Mouse (Mus musculus) layer of hippocampus, adult 2 months (tissue): ENCODE results near the gene Rps11. TPM values are rescaled to one million over a fixed set of nuclear protein-coding genes. Genes with fewer than 3 reads are reported as not detected.
A peak's percentile ranks its signal among the peaks of the same experiment; 100 is the strongest.
"Not testable (repeated sequence)": the region's sequence is repeated elsewhere in the genome, so short reads cannot be mapped to it uniquely, and the experiment has no call there.

Experiments
- DNase-seq, 2 experiments: peaks; one replicate each; pipeline ENCODE4 v3.0.0; 2022; ENCODE audit warnings: low spot score in 2 of 2
- H3K27ac ChIP-seq: fragments of 200-600 bp; 2 replicates; pipeline ENCODE4 v1.8.1; 2022
- H3K4me3 ChIP-seq: fragments of 200-600 bp; 2 replicates; pipeline ENCODE4 v1.8.1; 2022; ENCODE audit warnings: mild to moderate bottlenecking
- CTCF ChIP-seq: fragments of 200-600 bp; conservative IDR thresholded peaks from 2 replicates; pipeline ENCODE4 v1.8.1; 2022; ENCODE audit warnings: antibody characterized with exemption, mild to moderate bottlenecking, moderate library complexity
- long read RNA-seq, 2 experiments: library from polyadenylated mRNA; stranded (forward); transcript quantifications; one replicate each; pipeline ENCODE4 v2.0.0; 2021; ENCODE audit warnings: borderline mapping rate in 2 of 2
- total RNA-seq, 2 experiments: library from RNA; stranded (reverse); gene quantifications; 2 replicates each; pipeline ENCODE4 v1.2.3; 2021

Rps11 gene
- 100 to 1,000 TPM; 436 to 442 TPM for total RNA-seq
- long read RNA-seq, experiment 1, transcript Rps11-201 (5 exons, 661 nt): major isoform, 120 of 127 reads
- long read RNA-seq, experiment 1, partial matches to known transcripts: 6 of 127 reads
- long read RNA-seq, experiment 1, other reads (novel, unspliced or antisense): 0 of 127 reads
- long read RNA-seq, experiment 2, transcript Rps11-201 (5 exons, 661 nt): major isoform, 165 of 177 reads
- long read RNA-seq, experiment 2, partial matches to known transcripts: 6 of 177 reads
- long read RNA-seq, experiment 2, other reads (novel, unspliced or antisense): 6 of 177 reads

GRCm38 (mm10) chr7:45124224-45125143 lies at the start of gene Rps11:
Gene Rps11 (minus strand): TSS chr7:45124439.
- peak within 1 kb of the TSS; percentile 93 for H3K4me3 ChIP-seq
- peak; percentile 99 to 100 for DNase-seq
- peak; percentile 68; the same call in 1 of the 2 replicates for TF ChIP-seq CTCF
- H3K27ac ChIP-seq: peak within 1 kb of the TSS; percentile 93

DNA sequence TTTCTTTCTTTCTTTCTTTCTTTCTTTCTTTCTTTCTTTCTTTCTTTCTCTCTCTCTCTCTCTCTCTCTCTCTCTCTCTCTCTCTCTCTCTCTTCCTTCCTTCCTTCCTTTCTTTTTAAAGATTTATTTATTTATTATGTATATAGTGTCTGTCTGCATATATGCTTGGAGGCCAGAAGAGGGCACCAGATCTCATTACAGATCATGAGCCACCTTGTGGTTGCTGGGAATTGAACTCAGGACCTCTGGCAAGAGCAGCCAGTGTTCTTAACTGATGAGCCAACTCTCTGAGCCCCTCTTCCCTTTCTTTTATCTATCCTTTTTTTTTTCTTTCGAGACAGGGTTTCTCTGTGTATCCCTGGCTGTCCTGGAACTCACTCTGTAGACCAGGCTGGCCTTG lies 49.5 kb upstream of the Rps11 start:
- H3K27ac ChIP-seq, DNase-seq, H3K4me3 ChIP-seq: not testable (repeated sequence)
- peak; percentile 68 for TF ChIP-seq CTCF

GRCm38 (mm10) chr7:45172974-45173373 lies 48.7 kb upstream of the Rps11 start:
- peak; percentile 81 for TF ChIP-seq CTCF
- Histone ChIP-seq H3K4me3 (no peak overlapping the region), H3K27ac (no peak overlapping the region)
- no peak for DNase-seq

GRCm38 (mm10) chr7:45169495-45169894 lies 45.3 kb upstream of the Rps11 start:
- TF ChIP-seq CTCF: no peak
- Histone ChIP-seq H3K27ac (peak overlapping the region; percentile 94), H3K4me3 (peak overlapping the region; percentile 26; the same call in 1 of the 2 replicates)
- peak; percentile 77 to 80 for DNase-seq

GRCm38 (mm10) chr7:45168656-45169055 lies 44.4 kb upstream of the Rps11 start:
- no peak for DNase-seq
- TF ChIP-seq CTCF: no peak
- peak overlapping the region; percentile 94 for H3K27ac ChIP-seq
- H3K4me3 ChIP-seq: peak overlapping the region; percentile 62

GRCm38 (mm10) chr7:45167761-45168445 lies 43.7 kb upstream of the Rps11 start:
- Histone ChIP-seq H3K27ac (peak overlapping the region; percentile 94), H3K4me3 (peak overlapping the region; percentile 62)
- peak; percentile 62 to 74 for DNase-seq
- no peak for TF ChIP-seq CTCF

DNA sequence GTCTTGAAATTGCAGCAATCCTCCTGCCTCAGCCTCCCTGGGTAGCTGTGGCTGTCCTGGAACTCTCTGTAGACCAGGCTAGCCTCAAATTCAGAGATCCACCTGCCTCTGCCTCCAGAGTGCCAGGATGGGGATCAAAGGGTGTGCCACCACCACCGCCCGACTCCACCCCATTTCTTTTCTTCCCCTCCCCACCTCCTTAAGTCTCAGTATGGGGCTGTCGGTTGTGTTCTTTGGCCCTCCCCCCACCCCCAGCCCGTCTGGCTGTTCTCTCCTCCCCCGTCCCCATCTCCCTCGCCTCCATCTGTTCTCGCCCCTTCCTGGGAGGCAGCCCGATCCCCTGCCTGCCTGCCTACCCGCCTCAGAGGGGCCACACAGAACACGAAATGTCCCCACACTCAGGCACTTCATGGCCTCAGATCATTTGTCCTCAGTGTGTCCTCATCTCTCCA lies 42.7 kb upstream of the Rps11 start:
- DNase-seq: peak; percentile 72 to 75
- TF ChIP-seq CTCF: no peak
- H3K27ac ChIP-seq: peak overlapping the region; percentile 94
- peak overlapping the region; percentile 62 for H3K4me3 ChIP-seq

DNA sequence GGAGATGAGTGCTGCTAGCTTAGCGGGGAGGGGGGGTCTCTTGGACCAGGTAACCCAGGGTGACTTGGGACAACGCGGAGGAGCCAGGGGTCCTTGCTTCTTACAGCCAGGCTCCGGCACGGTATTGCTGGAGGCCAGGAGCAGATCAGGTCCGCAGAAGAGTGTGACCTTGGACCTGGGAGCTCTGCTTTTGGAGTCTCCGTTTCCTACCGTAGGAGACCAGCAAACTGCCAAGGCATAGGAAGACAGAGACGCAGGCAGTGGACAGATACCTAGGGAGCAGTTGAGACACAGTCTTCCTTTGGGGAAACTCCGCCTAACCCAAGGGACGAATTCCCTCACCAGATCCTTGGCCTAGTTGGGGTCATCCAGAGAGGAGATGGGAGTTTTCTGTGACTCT lies 41.5 kb upstream of the Rps11 start:
- Histone ChIP-seq H3K4me3 (peak overlapping the region; percentile 62), H3K27ac (peak overlapping the region; percentile 94)
- TF ChIP-seq CTCF: no peak
- no peak for DNase-seq

DNA sequence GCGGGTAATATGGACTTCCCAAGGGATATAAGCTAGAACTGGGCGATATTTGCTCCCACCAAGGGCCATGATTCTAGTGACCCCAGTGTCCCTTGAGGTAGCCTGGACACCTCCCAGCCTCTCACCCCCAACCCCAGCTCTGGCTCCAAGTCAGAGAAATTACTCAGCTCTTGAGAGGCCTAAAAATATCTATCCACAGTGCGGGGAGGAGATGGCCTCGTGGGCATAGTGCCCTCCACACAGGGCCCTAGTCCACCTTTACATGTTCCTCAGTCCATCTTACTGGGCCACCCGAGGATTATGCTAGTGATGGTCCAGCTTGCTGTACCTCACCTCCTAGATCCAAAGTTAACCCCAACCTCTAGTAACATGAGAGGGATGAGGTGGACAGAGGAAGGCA lies 40.6 kb upstream of the Rps11 start:
- H3K4me3 ChIP-seq: peak overlapping the region; percentile 62
- no peak for TF ChIP-seq CTCF
- DNase-seq: no peak
- H3K27ac ChIP-seq: peak overlapping the region; percentile 94

DNA sequence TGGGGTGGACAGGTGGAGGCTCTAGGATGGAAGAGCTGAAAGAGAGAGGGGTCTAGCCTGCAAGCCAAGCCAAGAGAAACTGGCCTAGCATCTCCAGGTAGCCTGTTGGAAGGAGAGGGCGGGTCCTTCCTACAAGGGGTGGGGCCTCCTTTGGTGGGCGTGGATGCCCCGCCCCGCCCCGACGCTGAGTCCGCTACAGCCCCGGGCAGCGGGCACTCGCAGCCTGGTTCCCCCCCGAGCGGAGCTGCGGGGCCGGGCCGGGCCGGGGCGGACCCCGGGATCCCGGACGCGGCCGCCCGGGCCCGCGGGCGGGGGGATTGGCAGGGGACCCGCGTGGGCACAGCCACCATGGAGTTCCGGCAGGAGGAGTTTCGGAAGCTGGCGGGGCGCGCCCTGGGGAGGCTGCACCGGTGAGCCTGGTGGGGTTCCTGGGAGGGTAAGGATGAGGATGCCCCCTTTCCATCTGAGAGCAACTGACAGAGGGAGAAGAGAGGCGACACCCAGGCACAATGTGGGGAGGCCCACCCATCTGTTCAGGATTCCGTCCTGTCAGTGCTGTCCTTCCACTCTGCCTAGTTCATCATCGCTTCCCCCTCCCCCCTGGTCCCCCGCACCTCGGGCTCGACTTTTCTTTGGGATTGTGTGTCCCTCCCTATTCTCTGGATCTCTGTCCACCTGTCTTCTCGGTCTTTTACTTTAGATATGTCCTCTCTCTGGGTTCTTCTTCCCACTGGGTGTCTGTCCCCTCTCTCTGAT lies 39.7 kb upstream of the Rps11 start, which contains the start of gene Slc17a7:
Gene Slc17a7, plus strand, starts transcription at position 215 of the 756 bp plus-strand sequence.
- TF ChIP-seq CTCF: no peak
- peak within 1 kb of the TSS; percentile 62 for H3K4me3 ChIP-seq
- peak in 1 of 2 experiments; percentile 67 for DNase-seq
- peak within 1 kb of the TSS; percentile 94 for H3K27ac ChIP-seq

GRCm38 (mm10) chr7:45162996-45163615 lies 38.9 kb upstream of the Rps11 start:
- TF ChIP-seq CTCF: no peak
- DNase-seq: no peak
- peak overlapping the region; percentile 94 for H3K27ac ChIP-seq
- peak overlapping the region; percentile 62 for H3K4me3 ChIP-seq
